Mouse (Mus musculus) gastrocnemius, adult 2 months (tissue): ENCODE results near the gene Vmn1r178. TPM values are rescaled to one million over a fixed set of nuclear protein-coding genes. Genes with fewer than 3 reads are reported as not detected.
"Not testable (repeated sequence)": the region's sequence is repeated elsewhere in the genome, so short reads cannot be mapped to it uniquely, and the experiment has no call there.

Experiments
- DNase-seq: peaks from one replicate; pipeline ENCODE4 v3.0.0; 2022
- H3K27ac ChIP-seq: fragments of 200-600 bp; 2 replicates; pipeline ENCODE4 v1.8.1; 2022; ENCODE audit warnings: mild to moderate bottlenecking
- H3K4me3 ChIP-seq: fragments of 200-600 bp; 2 replicates; pipeline ENCODE4 v1.8.1; 2022; ENCODE audit warnings: mild to moderate bottlenecking, moderate library complexity
- CTCF ChIP-seq: fragments of 200-600 bp; IDR thresholded peaks from 2 replicates; pipeline ENCODE4 v1.8.1; 2022; ENCODE audit warnings: antibody characterized with exemption, mild to moderate bottlenecking, moderate library complexity
- intact Hi-C: fragments of 180-260 bp; cut with DNase I; formaldehyde crosslinking; loops from one replicate; pipeline ENCODE4 v1.15.1; 2025
- long read RNA-seq, 2 experiments: library from polyadenylated mRNA; stranded (forward); transcript quantifications; one replicate each; pipeline ENCODE4 v2.0.0; 2021
- total RNA-seq, 2 experiments: library from RNA; stranded (reverse); gene quantifications; 2 replicates each; pipeline ENCODE4 v1.2.3; 2021

Gene Vmn1r178
- not detected for total RNA-seq
- long read RNA-seq, experiment 1, result 0 reads
- long read RNA-seq, experiment 2, result 0 reads

DNA sequence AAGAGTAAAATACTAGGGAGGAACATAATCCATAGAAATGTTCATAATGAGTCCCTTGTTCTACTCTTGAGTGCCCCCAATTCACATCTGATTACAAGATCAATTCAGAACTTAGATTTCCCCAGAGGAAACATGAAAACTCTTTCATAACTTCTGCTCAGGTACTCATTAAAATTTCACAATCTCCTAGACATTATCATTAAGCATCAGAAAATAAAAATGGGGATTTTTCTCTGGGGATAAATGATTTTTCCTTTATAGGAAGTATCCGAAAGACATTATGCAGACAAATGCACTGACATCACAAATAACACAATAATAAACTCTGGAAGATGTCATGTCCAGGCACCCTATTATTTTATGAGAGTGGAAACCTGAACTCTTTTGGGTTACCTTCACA lies at the start of gene Vmn1r178:
TSS of gene Vmn1r178 (plus strand) at position 301 of the 400 bp plus-strand sequence.
- Histone ChIP-seq H3K27ac (no peak within 1 kb of the TSS), H3K4me3 (no peak within 1 kb of the TSS)
- DNase-seq, result no peak
- intact Hi-C loops, result no loop called here
- no peak for TF ChIP-seq CTCF

DNA sequence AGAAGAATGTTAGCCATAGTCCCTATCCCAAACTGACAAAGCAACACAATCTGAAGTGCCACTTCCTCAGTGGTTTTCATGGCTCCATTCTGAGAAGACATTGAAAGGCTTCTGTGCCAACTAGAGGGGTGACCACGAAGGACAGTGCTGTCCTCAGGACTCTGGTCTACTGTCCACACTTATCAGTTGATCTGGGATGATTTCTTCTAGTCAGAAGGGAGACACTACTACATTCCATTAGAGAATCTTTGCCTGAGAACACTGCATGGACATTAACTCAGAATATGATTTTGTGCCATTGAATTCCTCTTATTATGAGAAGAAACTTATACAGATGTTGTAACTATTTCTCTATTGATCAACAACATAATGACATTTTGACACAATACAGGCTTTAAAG lies 25.5 kb upstream of the Vmn1r178 start, which contains the start of gene Vmn1r177:
TSS of gene Vmn1r177 (minus strand) at position 101 of the 400 bp plus-strand sequence.
- H3K27ac ChIP-seq, DNase-seq, intact Hi-C loops, H3K4me3 ChIP-seq: not testable (repeated sequence)

DNA sequence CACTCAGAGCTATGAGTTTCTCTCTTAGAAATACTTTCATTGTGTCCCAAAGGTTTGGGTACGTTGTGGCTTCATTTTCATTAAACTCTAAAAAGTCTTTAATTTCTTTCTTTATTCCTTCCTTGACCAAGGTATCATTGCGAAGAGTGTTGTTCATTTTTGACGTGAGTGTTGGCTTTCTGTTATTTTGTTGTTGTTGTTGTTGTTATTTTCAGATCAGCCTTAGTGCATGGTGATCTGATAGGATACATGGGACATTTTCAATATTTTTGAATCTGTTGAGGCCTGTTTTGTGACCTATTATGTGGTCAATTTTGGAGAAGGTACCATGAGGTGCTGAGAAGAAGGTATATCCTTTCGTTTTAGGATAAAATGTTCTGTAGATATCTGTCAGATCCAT lies 14.9 kb upstream of the Vmn1r178 start:
- intact Hi-C loops, H3K4me3 ChIP-seq, DNase-seq, H3K27ac ChIP-seq: not testable (repeated sequence)

DNA sequence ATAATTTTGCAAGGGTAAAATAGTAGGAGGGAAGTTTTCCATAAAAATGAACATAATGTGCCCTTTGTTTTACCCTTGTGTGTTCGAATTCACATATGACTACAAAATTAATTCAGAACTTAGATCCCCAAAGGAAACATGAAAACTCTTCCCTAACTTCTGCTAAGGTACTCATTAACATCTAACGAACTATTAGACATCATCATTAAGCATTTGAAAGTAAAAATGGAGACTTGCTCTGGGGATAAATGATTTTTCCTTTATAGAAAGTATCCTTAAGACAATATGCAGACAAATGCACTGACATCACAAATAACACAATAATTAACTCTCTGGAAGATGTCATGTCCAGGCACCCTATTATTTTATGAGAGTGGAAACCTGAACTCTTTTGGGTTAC lies 34.9 kb downstream of the Vmn1r178 start, which contains the start of gene Vmn1r179:
TSS of gene Vmn1r179 (plus strand) at position 301 of the 400 bp plus-strand sequence.
- TF ChIP-seq CTCF, result no peak
- intact Hi-C loops, result no loop called here
- H3K27ac ChIP-seq, result no peak within 1 kb of the TSS
- DNase-seq, result no peak
- H3K4me3 ChIP-seq, result no peak within 1 kb of the TSS

Other genes starting within 250 kb of the Vmn1r178 start
- gene Vmn1r172, start 233.7 kb upstream of the Vmn1r178 start, total RNA-seq, result not detected
- not detected for gene Vmn1r173, start 191.3 kb upstream of the Vmn1r178 start, total RNA-seq
- gene Vmn1r174, start 139.7 kb upstream of the Vmn1r178 start, total RNA-seq, result not detected
- gene Vmn1r175, start 81.4 kb upstream of the Vmn1r178 start, total RNA-seq, result not detected
- gene Vmn1r176, start 54.6 kb upstream of the Vmn1r178 start, total RNA-seq, result not detected
- gene Vmn1r177, start 25.6 kb upstream of the Vmn1r178 start, total RNA-seq, result not detected
- not detected for gene Vmn1r179, start 35.0 kb downstream of the Vmn1r178 start, total RNA-seq
- not detected for gene Vmn1r180, start 58.6 kb downstream of the Vmn1r178 start, total RNA-seq
- gene Vmn1r181, start 82.6 kb downstream of the Vmn1r178 start, total RNA-seq, result not detected
- not detected for gene V1rd19, start 109.7 kb downstream of the Vmn1r178 start, total RNA-seq
- not detected for gene Vmn1r183, start 161.2 kb downstream of the Vmn1r178 start, total RNA-seq
- 10 to 100 TPM; 16.6 to 17.8 TPM for gene Zfp180, start 189.9 kb downstream of the Vmn1r178 start, total RNA-seq
- 1 to 10 TPM; 6.6 to 6.7 TPM for gene Zfp112, start 220.3 kb downstream of the Vmn1r178 start, total RNA-seq
- gene Zfp235, start 242.2 kb downstream of the Vmn1r178 start, total RNA-seq, result 1 to 10 TPM; 3.7 to 5.1 TPM